Mouse (Mus musculus) neural tube, embryonic 13.5 days (tissue): ENCODE measurements around the gene Nrg3. TPM values are rescaled to one million over a fixed set of nuclear protein-coding genes. Genes with fewer than 3 reads are reported as not detected.

Experiments
- ATAC-seq: fragments of 200-750 bp; cut with Nextera tagmentation; 2 replicates; pipeline ENCODE4 v1.8.0; 2017; ENCODE audit warnings: low read depth, mild to moderate bottlenecking, moderate TSS enrichment, moderate library complexity
- H3K27ac ChIP-seq: fragments of 300-500 bp; sonication (generic); replicated peaks from 2 replicates; pipeline ENCODE4 v1.5.1; 2015; ENCODE audit warnings: moderate library complexity, mild to moderate bottlenecking, inconsistent platforms
- H3K27me3 ChIP-seq: fragments of 300-500 bp; sonication (generic); 2 replicates; pipeline ENCODE4 v1.6.1; 2015; ENCODE audit warnings: mild to moderate bottlenecking, inconsistent platforms
- H3K36me3 ChIP-seq: fragments of 300-500 bp; sonication (generic); 2 replicates; pipeline ENCODE4 v1.6.1; 2015; ENCODE audit warnings: mild to moderate bottlenecking, inconsistent platforms
- H3K4me1 ChIP-seq: fragments of 300-500 bp; sonication (generic); replicated peaks from 2 replicates; pipeline ENCODE4 v1.6.1; 2015; ENCODE audit warnings: inconsistent platforms
- H3K4me2 ChIP-seq: fragments of 300-500 bp; sonication (generic); 2 replicates; pipeline ENCODE4 v1.6.1; 2015; ENCODE audit warnings: inconsistent platforms, mild to moderate bottlenecking, moderate library complexity
- H3K4me3 ChIP-seq: fragments of 300-500 bp; sonication (generic); 2 replicates; pipeline ENCODE4 v1.5.1; 2015; ENCODE audit warnings: mild to moderate bottlenecking, inconsistent platforms
- H3K9ac ChIP-seq: fragments of 300-500 bp; sonication (generic); 2 replicates; pipeline ENCODE4 v1.6.1; 2015; ENCODE audit warnings: moderate library complexity, mild to moderate bottlenecking, inconsistent platforms
- H3K9me3 ChIP-seq: fragments of 300-500 bp; sonication (generic); 2 replicates; pipeline ENCODE4 v1.6.1; 2016; ENCODE audit warnings: inconsistent platforms
- WGBS: fragments of 180-500 bp; shearing (Covaris S2); methylation state at CpG from one replicate; pipeline ENCODE4 v1.1.7; 2015; 5-methylcytosine and 5-hydroxymethylcytosine counted together
- polyA plus RNA-seq: library from polyadenylated mRNA; unstranded; fragments of >200 nt; fragmentation: Nextera tagmentation; extraction: Ambion mirVana; gene quantifications from 2 replicates; pipeline ENCODE4 v1.2.1, GENCODE M21; 2015

The Nrg3 gene
- polyA plus RNA-seq, 1 experiment from 2014 or later: 8.6 TPM

DNA sequence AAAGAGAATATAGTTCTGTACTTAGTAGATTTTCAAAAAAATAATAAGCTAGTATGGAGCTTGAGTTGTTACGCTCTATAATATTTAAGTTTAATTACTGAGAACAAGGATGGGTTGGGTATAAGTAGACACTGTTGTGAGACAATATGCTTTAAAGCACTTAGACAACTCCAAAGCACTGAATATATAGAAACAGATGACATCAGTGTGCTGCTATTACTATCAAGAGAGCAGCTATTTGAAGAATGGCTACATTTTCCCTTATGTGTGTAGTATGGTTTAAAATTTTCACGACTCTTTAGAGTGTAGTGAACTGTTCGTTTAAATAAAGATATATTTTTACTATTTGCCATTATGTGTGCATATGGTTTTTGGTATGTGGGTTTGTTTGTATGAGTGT is 771.9 kb downstream of the Nrg3 start:
- Histone ChIP-seq H3K36me3 (no peaks in the 10 kb centered on the region), H3K4me1 (no peaks in the 10 kb centered on the region), H3K27me3 (no peaks in the 10 kb centered on the region), H3K9me3 (no peaks in the 10 kb centered on the region), H3K27ac (no peak overlapping the region), H3K4me2 (no peak overlapping the region), H3K4me3 (no peak overlapping the region), H3K9ac (no peak overlapping the region)
- no peak for ATAC-seq
- 87% methylated on average over 3 of the region's 3 CpGs for WGBS

DNA sequence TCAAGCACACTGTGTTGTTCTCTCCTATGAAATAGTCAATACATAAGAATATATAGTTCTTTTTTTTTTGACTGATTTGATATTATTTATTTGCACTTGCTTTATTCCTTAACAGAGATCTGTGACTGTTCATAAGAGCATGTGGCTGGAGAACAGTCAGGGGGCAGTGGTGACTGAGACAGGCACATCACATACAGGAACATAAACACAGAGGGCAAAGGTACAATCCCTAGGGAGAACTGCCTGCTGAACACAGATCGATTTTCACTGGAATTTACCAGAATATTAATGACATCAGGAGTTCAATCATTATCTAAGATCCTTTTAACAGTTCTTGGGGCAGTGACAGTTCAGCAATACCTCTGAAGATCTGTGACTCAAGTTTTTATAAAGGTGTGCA is 812.9 kb downstream of the Nrg3 start:
- Histone ChIP-seq H3K4me1 (no peaks in the 10 kb centered on the region), H3K27me3 (no peaks in the 10 kb centered on the region)
- 64% methylated on average over 1 of the region's 1 CpGs for WGBS

DNA sequence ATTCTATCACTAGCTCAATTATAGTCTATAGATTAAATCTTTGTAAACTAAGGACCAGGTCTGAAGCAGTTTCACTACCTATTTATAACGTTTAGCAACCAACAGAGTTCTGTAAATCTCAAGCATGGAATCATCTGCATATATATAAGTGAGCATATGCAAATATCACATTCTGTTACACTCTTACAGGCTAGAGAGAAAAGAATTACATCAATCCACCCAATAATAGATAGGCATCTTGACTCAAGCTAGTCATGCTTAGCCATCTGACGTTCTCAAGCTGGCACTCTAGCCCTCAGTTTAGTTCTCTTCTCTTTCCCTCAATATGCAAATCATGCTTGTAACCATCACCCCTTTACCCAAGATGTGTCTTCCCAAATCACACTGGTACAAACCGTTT is 835.8 kb downstream of the Nrg3 start:
- 86% methylated on average over 3 of the region's 3 CpGs for WGBS
- H3K36me3 ChIP-seq: no peaks in the 10 kb centered on the region
- no peak overlapping the region for H3K4me2 ChIP-seq
- H3K9ac ChIP-seq: no peak overlapping the region
- no peaks in the 10 kb centered on the region for H3K27me3 ChIP-seq
- ATAC-seq: no peak
- no peak overlapping the region for H3K4me3 ChIP-seq
- no peaks in the 10 kb centered on the region for H3K9me3 ChIP-seq
- H3K27ac ChIP-seq: no peak overlapping the region
- H3K4me1 ChIP-seq: no peaks in the 10 kb centered on the region

More for the DNA sequence above, 812.9 kb downstream of the Nrg3 start:
- Histone ChIP-seq H3K36me3 (no peaks in the 10 kb centered on the region), H3K4me3 (no peak overlapping the region), H3K4me2 (no peak overlapping the region), H3K9ac (no peak overlapping the region), H3K9me3 (no peaks in the 10 kb centered on the region), H3K27ac (no peak overlapping the region)
- ATAC-seq: no peak

DNA sequence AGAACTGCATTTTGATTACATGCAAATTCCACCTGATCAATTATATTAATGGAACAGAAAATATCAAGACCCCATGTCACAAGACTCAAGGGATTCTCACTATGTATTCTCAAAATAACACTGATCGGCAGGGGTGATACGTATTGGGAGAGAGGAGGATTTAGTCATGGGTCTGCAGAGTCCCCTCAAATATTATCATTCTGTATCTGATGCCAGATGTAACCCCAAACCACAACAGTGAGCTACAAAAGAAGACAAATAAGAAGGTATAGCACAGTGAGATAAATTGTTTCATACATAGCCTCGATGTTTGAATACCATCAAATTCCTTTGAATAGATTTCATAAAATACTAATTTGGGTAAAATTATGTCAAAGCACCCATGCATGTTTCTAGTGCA is 842.8 kb downstream of the Nrg3 start:
- ATAC-seq: no peak
- H3K36me3 ChIP-seq: no peaks in the 10 kb centered on the region
- no peak overlapping the region for H3K4me2 ChIP-seq
- 84% methylated on average over 3 of the region's 3 CpGs for WGBS
- no peak overlapping the region for H3K27ac ChIP-seq
- H3K4me3 ChIP-seq: no peak overlapping the region
- H3K4me1 ChIP-seq: no peaks in the 10 kb centered on the region
- H3K27me3 ChIP-seq: no peaks in the 10 kb centered on the region
- no peaks in the 10 kb centered on the region for H3K9me3 ChIP-seq
- H3K9ac ChIP-seq: no peak overlapping the region

DNA sequence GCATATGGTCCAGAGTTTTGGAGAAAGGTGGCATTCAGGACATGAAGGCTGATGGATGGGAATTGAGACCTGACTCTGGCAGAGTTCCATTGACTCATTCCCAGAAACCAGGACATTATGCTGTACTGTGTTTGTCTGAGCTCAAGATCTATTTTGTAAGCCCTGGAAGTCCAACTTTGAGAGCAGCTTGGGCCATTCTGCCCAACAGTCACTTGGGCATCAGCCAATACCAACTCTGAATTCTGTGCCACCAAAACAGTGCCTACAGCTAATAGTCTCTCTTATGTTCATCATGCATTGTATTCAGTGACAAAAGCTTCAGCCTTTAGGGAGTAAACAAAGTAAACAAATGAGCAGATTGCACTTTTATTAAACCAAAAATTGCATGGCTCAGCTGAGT is 843.2 kb downstream of the Nrg3 start:
- no peaks in the 10 kb centered on the region for H3K9me3 ChIP-seq
- H3K27ac ChIP-seq: no peak overlapping the region
- H3K4me2 ChIP-seq: no peak overlapping the region
- ATAC-seq: no peak
- H3K4me1 ChIP-seq: no peaks in the 10 kb centered on the region
- no peaks in the 10 kb centered on the region for H3K27me3 ChIP-seq
- no peak overlapping the region for H3K4me3 ChIP-seq
- no peaks in the 10 kb centered on the region for H3K36me3 ChIP-seq
- H3K9ac ChIP-seq: no peak overlapping the region

DNA sequence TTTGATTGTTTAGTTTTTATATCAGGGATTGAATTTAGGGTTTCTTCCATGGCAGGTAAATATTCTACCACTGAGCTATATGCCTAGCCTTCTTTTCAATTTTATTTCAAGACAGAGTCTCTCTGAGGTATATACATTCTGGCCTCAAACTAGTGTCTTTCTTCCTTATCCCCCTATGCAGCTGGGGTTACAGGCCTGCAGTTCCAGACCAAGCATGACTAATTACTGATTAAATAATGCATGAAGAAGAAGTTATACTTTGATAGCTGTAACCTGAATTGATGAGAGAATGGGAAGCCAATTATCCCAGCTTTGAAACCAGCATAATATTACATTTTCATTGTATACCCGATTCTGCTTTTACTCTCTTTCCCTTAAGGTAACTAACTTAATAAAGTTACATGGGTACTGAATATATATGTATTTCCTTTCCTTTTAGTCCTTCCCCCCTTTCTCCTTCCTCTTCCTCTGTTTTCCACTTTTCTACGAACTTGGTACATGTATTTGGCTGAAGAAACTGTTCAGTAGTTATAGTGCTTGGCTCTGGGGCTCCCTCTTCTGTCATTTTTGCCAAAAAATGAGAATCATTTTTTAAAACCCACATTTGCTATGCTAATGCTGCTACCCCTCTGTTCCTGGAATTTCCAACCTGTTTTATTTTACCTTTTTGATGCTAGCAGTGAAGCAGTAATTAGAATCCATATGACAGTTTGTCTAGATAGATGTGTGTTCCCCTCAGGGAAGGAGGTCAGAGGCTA is 843.8 kb downstream of the Nrg3 start:
- no peak overlapping the region for H3K9ac ChIP-seq
- 72% methylated on average over 2 of the region's 2 CpGs for WGBS
- H3K9me3 ChIP-seq: no peaks in the 10 kb centered on the region
- no peak overlapping the region for H3K4me2 ChIP-seq
- H3K4me3 ChIP-seq: no peak overlapping the region
- H3K4me1 ChIP-seq: no peaks in the 10 kb centered on the region
- H3K36me3 ChIP-seq: no peaks in the 10 kb centered on the region
- H3K27me3 ChIP-seq: no peaks in the 10 kb centered on the region
- no peak overlapping the region for H3K27ac ChIP-seq
- ATAC-seq: no peak

DNA sequence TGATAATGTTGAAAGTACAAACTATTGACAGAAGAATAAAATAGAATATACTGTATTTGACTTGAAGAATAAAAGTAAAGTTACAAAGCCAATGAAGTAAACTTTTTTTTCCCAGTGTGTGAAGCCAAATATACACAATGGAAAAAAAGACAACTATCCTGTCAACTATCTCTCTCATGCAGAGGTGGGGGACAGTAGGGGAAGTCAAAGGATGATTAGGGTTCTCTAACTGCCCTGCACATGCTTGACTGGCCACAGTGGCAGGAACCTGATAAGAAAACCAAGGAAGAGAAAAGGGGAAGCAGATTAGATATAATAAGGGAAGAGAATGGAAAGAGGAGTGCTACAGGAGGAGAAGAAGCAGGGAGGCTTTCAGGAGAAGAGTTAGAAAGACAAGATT is 855.9 kb downstream of the Nrg3 start:
- Histone ChIP-seq H3K27me3 (no peaks in the 10 kb centered on the region), H3K27ac (no peak overlapping the region), H3K9ac (no peak overlapping the region), H3K36me3 (no peaks in the 10 kb centered on the region), H3K9me3 (no peaks in the 10 kb centered on the region), H3K4me3 (no peak overlapping the region), H3K4me1 (no peaks in the 10 kb centered on the region), H3K4me2 (no peak overlapping the region)
- no peak for ATAC-seq

DNA sequence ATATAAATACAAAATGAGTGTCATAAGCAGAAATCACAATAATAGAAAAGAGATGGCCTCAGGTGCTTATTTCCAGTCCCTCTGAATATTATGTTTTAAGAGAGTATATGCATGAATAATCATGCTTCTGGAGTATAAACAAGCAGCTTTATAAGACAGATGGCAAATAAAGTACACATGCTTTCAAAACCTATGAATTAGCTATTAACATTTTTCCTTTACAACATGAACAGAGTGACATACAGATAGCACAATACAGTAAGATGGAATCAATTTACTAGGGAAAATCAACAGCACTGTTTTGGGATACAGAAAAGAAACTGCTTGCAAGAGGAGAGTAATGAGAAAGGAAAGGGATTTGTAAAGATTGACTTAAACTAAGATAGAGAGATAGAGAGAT is 875.2 kb downstream of the Nrg3 start:
- Histone ChIP-seq H3K4me3 (no peak overlapping the region), H3K4me1 (no peaks in the 10 kb centered on the region), H3K9ac (no peak overlapping the region), H3K27me3 (no peaks in the 10 kb centered on the region), H3K27ac (no peak overlapping the region), H3K4me2 (no peak overlapping the region), H3K9me3 (no peaks in the 10 kb centered on the region), H3K36me3 (no peaks in the 10 kb centered on the region)
- ATAC-seq: no peak

DNA sequence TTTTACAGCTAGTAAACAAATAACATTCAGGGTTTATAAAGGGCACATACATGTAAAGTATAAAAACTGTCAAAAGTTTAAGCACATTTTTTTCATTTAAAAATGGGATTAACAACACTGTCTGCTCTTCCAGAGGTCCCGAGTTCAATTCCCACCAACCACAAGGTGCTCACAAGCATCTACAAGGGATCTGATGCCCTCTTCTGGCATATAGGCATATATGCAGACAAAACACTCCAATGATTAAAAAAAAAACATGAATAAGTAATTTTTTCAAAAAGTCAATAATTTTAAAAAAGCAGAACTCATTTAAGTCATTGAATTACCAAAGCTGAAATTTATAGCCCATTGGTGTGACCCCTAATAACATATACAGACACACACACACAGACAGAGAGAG is 878.6 kb downstream of the Nrg3 start:
- Histone ChIP-seq H3K9me3 (no peaks in the 10 kb centered on the region), H3K27me3 (no peaks in the 10 kb centered on the region), H3K9ac (no peak overlapping the region), H3K27ac (no peak overlapping the region), H3K4me1 (no peaks in the 10 kb centered on the region), H3K4me2 (no peak overlapping the region), H3K36me3 (no peaks in the 10 kb centered on the region), H3K4me3 (no peak overlapping the region)
- WGBS: 88% methylated on average over 1 of the region's 1 CpGs
- ATAC-seq: no peak

DNA sequence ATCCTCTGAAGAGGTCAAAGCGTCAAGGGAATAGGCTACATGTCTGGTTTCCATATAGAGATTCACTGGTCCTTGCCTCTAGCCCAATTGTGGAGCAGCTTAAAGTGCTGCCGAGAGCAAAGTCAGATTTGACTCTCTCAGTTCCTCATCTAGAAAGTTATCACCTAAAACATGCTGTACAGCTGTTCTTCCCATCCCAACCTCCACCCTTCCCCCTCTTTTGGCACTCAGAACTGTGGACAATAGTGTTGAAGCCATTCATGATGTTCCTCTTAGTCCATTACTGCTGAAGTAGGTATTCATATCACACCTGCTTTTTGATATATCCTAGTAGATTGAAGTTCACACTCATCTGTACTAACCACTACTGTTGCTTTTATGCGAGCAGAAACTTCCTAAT is 896.1 kb downstream of the Nrg3 start:
- H3K27me3 ChIP-seq: no peaks in the 10 kb centered on the region
- no peak overlapping the region for H3K4me2 ChIP-seq
- H3K9ac ChIP-seq: no peak overlapping the region
- WGBS: 87% methylated on average over 3 of the region's 3 CpGs
- ATAC-seq: no peak
- no peaks in the 10 kb centered on the region for H3K36me3 ChIP-seq
- no peaks in the 10 kb centered on the region for H3K9me3 ChIP-seq
- H3K4me3 ChIP-seq: no peak overlapping the region
- no peak overlapping the region for H3K27ac ChIP-seq
- H3K4me1 ChIP-seq: no peaks in the 10 kb centered on the region

DNA sequence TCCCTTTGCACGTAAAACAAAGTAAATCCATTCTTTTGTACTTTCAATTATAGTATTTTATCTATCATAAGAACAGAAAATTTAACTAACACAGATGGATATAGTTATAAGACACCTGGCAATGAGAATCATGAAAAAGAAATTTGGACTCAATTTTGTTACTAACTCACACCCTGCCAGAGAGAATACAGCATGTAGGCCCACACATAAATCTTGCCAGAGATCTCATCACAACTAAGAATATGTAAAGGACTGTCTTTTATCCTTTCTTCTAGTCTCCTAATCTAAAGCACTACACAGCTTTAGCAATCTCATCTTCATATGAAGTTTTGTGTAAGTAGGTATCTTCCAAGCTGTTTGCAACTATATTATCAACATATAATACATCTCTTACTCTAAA is 904.7 kb downstream of the Nrg3 start:
- H3K36me3 ChIP-seq: no peaks in the 10 kb centered on the region
- no peak overlapping the region for H3K4me2 ChIP-seq
- WGBS: 76% methylated on average over 1 of the region's 1 CpGs
- no peak overlapping the region for H3K4me3 ChIP-seq
- H3K9me3 ChIP-seq: no peaks in the 10 kb centered on the region
- no peak overlapping the region for H3K9ac ChIP-seq
- no peak overlapping the region for H3K27ac ChIP-seq
- H3K27me3 ChIP-seq: no peaks in the 10 kb centered on the region
- no peaks in the 10 kb centered on the region for H3K4me1 ChIP-seq
- no peak for ATAC-seq

DNA sequence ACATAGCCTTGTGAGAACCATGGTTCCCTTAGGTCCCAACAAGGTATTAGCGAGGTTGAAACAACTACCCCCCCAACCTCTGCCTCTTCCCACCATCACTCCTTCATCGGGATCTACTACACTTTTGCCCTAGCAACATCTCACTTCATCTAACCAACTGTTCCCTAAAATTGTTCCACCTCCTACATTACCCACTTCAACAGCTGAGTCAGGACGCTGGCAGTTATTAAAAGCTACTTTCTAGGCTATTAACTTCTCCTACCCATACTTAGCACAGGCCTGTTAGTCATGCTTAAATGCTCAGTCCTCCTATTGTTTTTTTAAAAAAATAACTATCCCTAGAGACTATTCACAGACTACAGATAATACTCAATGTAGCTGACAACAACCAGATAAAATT is 906.7 kb downstream of the Nrg3 start:
- H3K4me2 ChIP-seq: no peak overlapping the region
- no peak overlapping the region for H3K27ac ChIP-seq
- 86% methylated on average over 3 of the region's 3 CpGs for WGBS
- no peaks in the 10 kb centered on the region for H3K36me3 ChIP-seq
- no peaks in the 10 kb centered on the region for H3K27me3 ChIP-seq
- no peaks in the 10 kb centered on the region for H3K9me3 ChIP-seq
- no peak for ATAC-seq
- no peak overlapping the region for H3K4me3 ChIP-seq
- no peaks in the 10 kb centered on the region for H3K4me1 ChIP-seq
- H3K9ac ChIP-seq: no peak overlapping the region

DNA sequence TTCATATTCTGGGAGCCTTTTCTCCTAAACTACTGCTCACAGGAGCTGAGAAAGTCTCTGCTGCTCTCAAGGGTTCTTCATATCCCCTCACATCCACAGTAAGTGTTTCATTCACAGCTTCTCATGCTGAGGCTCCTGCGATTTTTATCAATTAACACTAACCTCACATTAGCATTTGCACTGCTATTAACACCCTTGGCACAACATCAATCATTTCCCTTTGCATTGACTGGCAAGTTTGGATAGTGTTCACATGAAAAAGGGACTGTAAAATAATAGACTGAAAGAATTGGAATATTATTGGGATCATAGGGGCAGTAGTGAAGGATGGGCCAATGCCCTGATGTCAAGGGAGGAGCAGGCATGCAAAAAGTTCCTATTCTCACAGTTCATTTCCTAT is 918.3 kb downstream of the Nrg3 start:
- no peaks in the 10 kb centered on the region for H3K36me3 ChIP-seq
- H3K27me3 ChIP-seq: no peaks in the 10 kb centered on the region
- no peaks in the 10 kb centered on the region for H3K4me1 ChIP-seq
- no peaks in the 10 kb centered on the region for H3K9me3 ChIP-seq
- no peak overlapping the region for H3K4me3 ChIP-seq
- ATAC-seq: no peak
- no peak overlapping the region for H3K27ac ChIP-seq
- no peak overlapping the region for H3K4me2 ChIP-seq
- H3K9ac ChIP-seq: no peak overlapping the region
- 74% methylated on average over 1 of the region's 1 CpGs for WGBS
